Mouse (Mus musculus): ENCODE measurements around the gene Poc1a. TPM values are rescaled to one million over a fixed set of nuclear protein-coding genes. Genes with fewer than 3 reads are reported as not detected.

Poc1a gene
- polyA plus RNA-seq, 1 experiment: 72.2 TPM

GRCm38 (mm10) chr9:106263381-106263924 is 17.4 kb upstream of the Poc1a start:
- no peaks in the 10 kb centered on the region for H3K27me3 ChIP-seq (ENCODE audit: control insufficient read depth, insufficient read depth, low read length)
- TF ChIP-seq CTCF (IDR thresholded peaks at IDR 0.05; ENCODE audit: control insufficient read depth, insufficient read depth, insufficient replicate concordance, low read depth, low read length) (no peak), POLR2A (IDR thresholded peaks at IDR 0.05; ENCODE audit: control insufficient read depth, low read depth, low read length) (no peak)
- no peak overlapping the region for H3K27ac ChIP-seq (ENCODE audit: control insufficient read depth, insufficient read depth, low read depth, low read length)
- H3K4me3 ChIP-seq (ENCODE audit: control insufficient read depth, low read depth, low read length): no peak overlapping the region
- H3K36me3 ChIP-seq (ENCODE audit: control insufficient read depth, insufficient read depth, low read length): no peaks in the 10 kb centered on the region
- H3K4me1 ChIP-seq (ENCODE audit: control insufficient read depth, insufficient read depth, low read length): peaks cover 8% of the 10 kb centered on the region

- TF ChIP-seq POLR2A (IDR thresholded peaks at IDR 0.05; ENCODE audit: control insufficient read depth, low read depth, low read length): no peak
- no peak for TF ChIP-seq CTCF (IDR thresholded peaks at IDR 0.05; ENCODE audit: control insufficient read depth, insufficient read depth, insufficient replicate concordance, low read depth, low read length)
- Histone ChIP-seq H3K36me3 (ENCODE audit: control insufficient read depth, insufficient read depth, low read length) (no peaks in the 10 kb centered on the region), H3K27me3 (ENCODE audit: control insufficient read depth, insufficient read depth, low read length) (no peaks in the 10 kb centered on the region), H3K4me1 (ENCODE audit: control insufficient read depth, insufficient read depth, low read length) (peaks cover 8% of the 10 kb centered on the region), H3K4me3 (ENCODE audit: control insufficient read depth, low read depth, low read length) (no peak overlapping the region), H3K27ac (ENCODE audit: control insufficient read depth, insufficient read depth, low read depth, low read length) (peak overlapping the region; percentile 12; the same call in 1 of the 2 replicates)
These were observed 15.3 kb upstream of the Poc1a start for GRCm38 (mm10) chr9:106265358-106266075.

GRCm38 (mm10) chr9:106266936-106267657 is 13.8 kb upstream of the Poc1a start:
- no peaks in the 10 kb centered on the region for H3K27me3 ChIP-seq (ENCODE audit: control insufficient read depth, insufficient read depth, low read length)
- 0 out of 2 replicates have a peak overlapping the region, but pooled peaks have one; percentile 15 for H3K27ac ChIP-seq (ENCODE audit: control insufficient read depth, insufficient read depth, low read depth, low read length)
- no peak overlapping the region for H3K4me3 ChIP-seq (ENCODE audit: control insufficient read depth, low read depth, low read length)
- no peaks in the 10 kb centered on the region for H3K36me3 ChIP-seq (ENCODE audit: control insufficient read depth, insufficient read depth, low read length)
- no peak for TF ChIP-seq POLR2A (IDR thresholded peaks at IDR 0.05; ENCODE audit: control insufficient read depth, low read depth, low read length)
- no peak for TF ChIP-seq CTCF (IDR thresholded peaks at IDR 0.05; ENCODE audit: control insufficient read depth, insufficient read depth, insufficient replicate concordance, low read depth, low read length)
- peaks cover 4% of the 10 kb centered on the region for H3K4me1 ChIP-seq (ENCODE audit: control insufficient read depth, insufficient read depth, low read length)

- H3K4me1 ChIP-seq (ENCODE audit: control insufficient read depth, insufficient read depth, low read length): peaks cover 4% of the 10 kb centered on the region
- no peaks in the 10 kb centered on the region for H3K27me3 ChIP-seq (ENCODE audit: control insufficient read depth, insufficient read depth, low read length)
- H3K4me3 ChIP-seq (ENCODE audit: control insufficient read depth, low read depth, low read length): no peak overlapping the region
- H3K27ac ChIP-seq (ENCODE audit: control insufficient read depth, insufficient read depth, low read depth, low read length): no peak overlapping the region
- no peak for TF ChIP-seq CTCF (IDR thresholded peaks at IDR 0.05; ENCODE audit: control insufficient read depth, insufficient read depth, insufficient replicate concordance, low read depth, low read length)
- no peak for TF ChIP-seq POLR2A (IDR thresholded peaks at IDR 0.05; ENCODE audit: control insufficient read depth, low read depth, low read length)
- H3K36me3 ChIP-seq (ENCODE audit: control insufficient read depth, insufficient read depth, low read length): no peaks in the 10 kb centered on the region
These were observed 12.4 kb upstream of the Poc1a start for GRCm38 (mm10) chr9:106268421-106268820.

- Histone ChIP-seq H3K27me3 (ENCODE audit: control insufficient read depth, insufficient read depth, low read length) (no peaks in the 10 kb centered on the region), H3K4me1 (ENCODE audit: control insufficient read depth, insufficient read depth, low read length) (peaks cover 4% of the 10 kb centered on the region), H3K36me3 (ENCODE audit: control insufficient read depth, insufficient read depth, low read length) (no peaks in the 10 kb centered on the region), H3K4me3 (ENCODE audit: control insufficient read depth, low read depth, low read length) (no peak overlapping the region), H3K27ac (ENCODE audit: control insufficient read depth, insufficient read depth, low read depth, low read length) (peak overlapping the region; percentile 3)
- no peak for TF ChIP-seq CTCF (IDR thresholded peaks at IDR 0.05; ENCODE audit: control insufficient read depth, insufficient read depth, insufficient replicate concordance, low read depth, low read length)
- TF ChIP-seq POLR2A (IDR thresholded peaks at IDR 0.05; ENCODE audit: control insufficient read depth, low read depth, low read length): no peak
These were observed 11.6 kb upstream of the Poc1a start for GRCm38 (mm10) chr9:106269076-106269788.

GRCm38 (mm10) chr9:106269879-106270278 is 11.0 kb upstream of the Poc1a start:
- Histone ChIP-seq H3K4me1 (ENCODE audit: control insufficient read depth, insufficient read depth, low read length) (peaks cover 4% of the 10 kb centered on the region), H3K27me3 (ENCODE audit: control insufficient read depth, insufficient read depth, low read length) (no peaks in the 10 kb centered on the region), H3K4me3 (ENCODE audit: control insufficient read depth, low read depth, low read length) (no peak overlapping the region), H3K27ac (ENCODE audit: control insufficient read depth, insufficient read depth, low read depth, low read length) (peak overlapping the region; percentile 32), H3K36me3 (ENCODE audit: control insufficient read depth, insufficient read depth, low read length) (no peaks in the 10 kb centered on the region)
- TF ChIP-seq CTCF (IDR thresholded peaks at IDR 0.05; ENCODE audit: control insufficient read depth, insufficient read depth, insufficient replicate concordance, low read depth, low read length) (no peak), POLR2A (IDR thresholded peaks at IDR 0.05; ENCODE audit: control insufficient read depth, low read depth, low read length) (no peak)
